Mouse (Mus musculus) heart, embryonic 13.5 days (tissue): Measurements from ENCODE around the gene Mrpl30. TPM values are rescaled to one million over a fixed set of nuclear protein-coding genes. Genes with fewer than 3 reads are reported as not detected.

Experiments used
- ATAC-seq: fragments of 200-750 bp; cut with Nextera tagmentation; 2 replicates; pipeline ENCODE4 v1.8.0; 2017; ENCODE audit warnings: moderate TSS enrichment; ENCODE audit not compliant: insufficient number of reproducible peaks, low FRiP score, low TSS enrichment; ENCODE audit errors: extremely low read depth
- H3K27ac ChIP-seq: fragments of 300-500 bp; sonication (generic); replicated peaks from 2 replicates; pipeline ENCODE4 v1.5.1; 2015; ENCODE audit warnings: moderate library complexity, mild to moderate bottlenecking, inconsistent platforms
- H3K27me3 ChIP-seq: fragments of 300-500 bp; sonication (generic); replicated peaks from 2 replicates; pipeline ENCODE4 v1.6.1; 2015; ENCODE audit warnings: mild to moderate bottlenecking, inconsistent platforms
- H3K36me3 ChIP-seq: fragments of 300-500 bp; sonication (generic); 2 replicates; pipeline ENCODE4 v1.6.1; 2015; ENCODE audit warnings: mild to moderate bottlenecking, inconsistent platforms
- H3K4me1 ChIP-seq: fragments of 300-500 bp; sonication (generic); 2 replicates; pipeline ENCODE4 v1.6.1; 2015; ENCODE audit warnings: inconsistent platforms
- H3K4me2 ChIP-seq: fragments of 300-500 bp; sonication (generic); 2 replicates; pipeline ENCODE4 v1.6.1; 2015; ENCODE audit warnings: inconsistent platforms, mild to moderate bottlenecking, moderate library complexity
- H3K4me3 ChIP-seq: fragments of 300-500 bp; sonication (generic); 2 replicates; pipeline ENCODE4 v1.5.1; 2015; ENCODE audit warnings: moderate library complexity, mild to moderate bottlenecking, inconsistent platforms
- H3K9ac ChIP-seq: fragments of 300-500 bp; sonication (generic); 2 replicates; pipeline ENCODE4 v1.6.1; 2015; ENCODE audit warnings: inconsistent platforms, mild to moderate bottlenecking, moderate library complexity
- H3K9me3 ChIP-seq: fragments of 300-500 bp; sonication (generic); 2 replicates; pipeline ENCODE4 v1.6.1; 2016; ENCODE audit warnings: inconsistent platforms
- WGBS: fragments of 180-500 bp; shearing (Covaris S2); methylation state at CpG from one replicate; pipeline ENCODE4 v1.1.7; 2015; ENCODE audit warnings: mixed read lengths; 5-methylcytosine and 5-hydroxymethylcytosine counted together
- polyA plus RNA-seq: library from polyadenylated mRNA; unstranded; fragments of >200 nt; fragmentation: Nextera tagmentation; extraction: Ambion mirVana; gene quantifications from 2 replicates; pipeline ENCODE4 v1.2.1, GENCODE M21; 2015

Gene Mrpl30
- polyA plus RNA-seq, 1 experiment from 2014 or later, result 267 TPM

- Histone ChIP-seq H3K9ac (peak within 1 kb of the TSS; percentile 72), H3K4me3 (peak within 1 kb of the TSS; percentile 67), H3K27me3 (peaks cover 18% of the 10 kb centered on the region), H3K36me3 (peaks cover 21% of the 10 kb centered on the region), H3K4me1 (peaks cover 13% of the 10 kb centered on the region), H3K27ac (peak within 1 kb of the TSS; percentile 86), H3K4me2 (peak within 1 kb of the TSS; percentile 72), H3K9me3 (peaks cover 6% of the 10 kb centered on the region; the same call in 1 of the 2 replicates)
- WGBS, result 5% methylated on average over 7 of the region's 7 CpGs
- peak; percentile 43; the same call in 1 of the 2 replicates for ATAC-seq
These were observed 18.6 kb upstream of the Mrpl30 start, which contains the start of gene Lipt1 for GRCm38 (mm10) chr1:37871704-37872103. TSS of gene Lipt1 (plus strand) at chr1:37871738.

DNA sequence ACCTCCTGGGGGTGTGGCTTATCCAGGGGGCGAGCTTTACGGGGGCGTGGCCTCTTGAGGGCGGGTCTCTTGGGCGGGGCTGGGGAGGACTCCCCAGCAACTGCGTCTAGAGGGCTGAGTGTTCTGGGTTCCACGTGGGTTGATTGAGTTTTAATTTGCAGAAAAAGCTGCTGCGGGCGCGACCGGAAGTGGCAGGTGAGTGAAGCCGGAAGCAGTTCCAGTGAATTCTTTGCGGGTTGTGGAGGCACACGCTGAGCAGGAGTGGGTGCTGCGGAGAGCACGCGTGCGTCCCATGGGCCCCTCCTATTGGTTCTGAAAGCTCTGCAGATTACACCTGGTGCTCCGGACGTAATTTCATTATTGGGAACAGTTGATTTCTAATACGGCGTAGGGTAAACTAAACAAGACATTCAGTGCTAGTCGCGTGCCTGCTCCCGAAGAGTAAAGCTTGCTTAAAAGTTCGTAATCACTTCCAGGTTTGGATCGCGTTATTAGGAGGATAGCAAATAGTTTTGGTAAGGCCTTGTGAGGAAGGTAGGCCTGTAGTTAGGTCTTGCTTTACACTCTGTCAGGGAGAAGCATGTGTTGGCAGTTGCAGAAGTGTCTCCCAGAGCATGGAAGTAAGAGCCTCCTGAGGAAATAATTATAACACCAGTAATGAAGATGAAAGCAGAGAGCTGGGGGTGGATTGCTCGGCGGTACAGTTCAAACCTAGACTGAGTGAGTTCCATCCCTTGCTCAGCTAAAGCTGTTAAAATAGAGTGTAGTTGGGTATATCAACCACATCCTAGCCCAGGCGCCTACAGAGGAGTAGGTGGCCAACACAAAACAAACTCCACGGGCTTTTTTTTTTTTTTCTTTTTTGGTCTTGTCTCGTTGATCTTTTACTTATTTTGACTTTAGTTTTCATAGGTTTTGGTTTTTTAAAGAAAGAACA is 17.9 kb upstream of the Mrpl30 start:
- H3K4me3 ChIP-seq, result peak overlapping the region; percentile 67
- peaks cover 28% of the 10 kb centered on the region for H3K36me3 ChIP-seq
- H3K27ac ChIP-seq, result peak overlapping the region; percentile 86
- peaks cover 6% of the 10 kb centered on the region; the same call in 1 of the 2 replicates for H3K9me3 ChIP-seq
- H3K4me1 ChIP-seq, result peaks cover 13% of the 10 kb centered on the region
- ATAC-seq, result peak; percentile 86
- 5% methylated on average over 33 of the region's 33 CpGs for WGBS
- H3K4me2 ChIP-seq, result peak overlapping the region; percentile 72
- H3K9ac ChIP-seq, result peak overlapping the region; percentile 72
- H3K27me3 ChIP-seq, result peaks cover 18% of the 10 kb centered on the region

GRCm38 (mm10) chr1:37873157-37873556 is 17.1 kb upstream of the Mrpl30 start:
- Histone ChIP-seq H3K4me3 (peak overlapping the region; percentile 67), H3K9ac (peak overlapping the region; percentile 72), H3K27ac (peak overlapping the region; percentile 86; the same call in 1 of the 2 replicates), H3K9me3 (peaks cover 6% of the 10 kb centered on the region; the same call in 1 of the 2 replicates), H3K4me2 (peak overlapping the region; percentile 72), H3K4me1 (peaks cover 13% of the 10 kb centered on the region), H3K27me3 (peaks cover 18% of the 10 kb centered on the region), H3K36me3 (peaks cover 35% of the 10 kb centered on the region)
- WGBS, result 77% methylated on average over 4 of the region's 4 CpGs
- ATAC-seq, result no peak

- peaks cover 4% of the 10 kb centered on the region for H3K4me1 ChIP-seq
- no peak overlapping the region for H3K4me2 ChIP-seq
- peaks cover 6% of the 10 kb centered on the region; the same call in 1 of the 2 replicates for H3K9me3 ChIP-seq
- WGBS, result 89% methylated on average over 13 of the region's 13 CpGs
- H3K27ac ChIP-seq, result no peak overlapping the region
- no peak for ATAC-seq
- no peak overlapping the region for H3K9ac ChIP-seq
- H3K4me3 ChIP-seq, result no peak overlapping the region
- no peaks in the 10 kb centered on the region for H3K27me3 ChIP-seq
- peaks cover 78% of the 10 kb centered on the region for H3K36me3 ChIP-seq
These were observed 12.4 kb upstream of the Mrpl30 start for GRCm38 (mm10) chr1:37877736-37878460.

- Histone ChIP-seq H3K9me3 (no peaks in the 10 kb centered on the region), H3K4me2 (no peak overlapping the region), H3K4me3 (no peak overlapping the region), H3K27me3 (no peaks in the 10 kb centered on the region), H3K4me1 (no peaks in the 10 kb centered on the region), H3K9ac (no peak overlapping the region), H3K27ac (no peak overlapping the region), H3K36me3 (peaks cover 64% of the 10 kb centered on the region)
- WGBS, result 81% methylated on average over 4 of the region's 4 CpGs
- no peak for ATAC-seq
These were observed 6.9 kb upstream of the Mrpl30 start for GRCm38 (mm10) chr1:37883411-37883810.

GRCm38 (mm10) chr1:37884451-37884850 is 5.8 kb upstream of the Mrpl30 start:
- no peak overlapping the region for H3K9ac ChIP-seq
- H3K9me3 ChIP-seq, result no peaks in the 10 kb centered on the region
- no peak for ATAC-seq
- no peaks in the 10 kb centered on the region for H3K27me3 ChIP-seq
- no peak overlapping the region for H3K27ac ChIP-seq
- peaks cover 54% of the 10 kb centered on the region for H3K36me3 ChIP-seq
- peaks cover 6% of the 10 kb centered on the region for H3K4me1 ChIP-seq
- H3K4me3 ChIP-seq, result no peak overlapping the region
- no peak overlapping the region for H3K4me2 ChIP-seq
- 67% methylated on average over 4 of the region's 4 CpGs for WGBS

GRCm38 (mm10) chr1:37889206-37889605 is 1.1 kb upstream of the Mrpl30 start:
- peak overlapping the region; percentile 69 for H3K4me3 ChIP-seq
- H3K9me3 ChIP-seq, result no peaks in the 10 kb centered on the region
- no peak for ATAC-seq
- no peaks in the 10 kb centered on the region for H3K27me3 ChIP-seq
- H3K9ac ChIP-seq, result peak overlapping the region; percentile 81
- peak overlapping the region; percentile 74 for H3K4me2 ChIP-seq
- peaks cover 20% of the 10 kb centered on the region for H3K36me3 ChIP-seq
- WGBS, result 75% methylated on average over 7 of the region's 7 CpGs
- no peak overlapping the region for H3K27ac ChIP-seq
- peaks cover 21% of the 10 kb centered on the region for H3K4me1 ChIP-seq

- Histone ChIP-seq H3K4me1 (peaks cover 21% of the 10 kb centered on the region), H3K9me3 (no peaks in the 10 kb centered on the region), H3K9ac (peak overlapping the region; percentile 81), H3K4me3 (peak overlapping the region; percentile 69), H3K36me3 (peaks cover 32% of the 10 kb centered on the region), H3K27me3 (no peaks in the 10 kb centered on the region), H3K4me2 (peak overlapping the region; percentile 74), H3K27ac (no peak overlapping the region)
- no peak for ATAC-seq
- WGBS, result 58% methylated on average over 3 of the region's 3 CpGs
These were observed 1.1 kb downstream of the Mrpl30 start for GRCm38 (mm10) chr1:37891400-37891799.

- Histone ChIP-seq H3K4me2 (no peak overlapping the region), H3K27ac (no peak overlapping the region), H3K36me3 (peaks cover 63% of the 10 kb centered on the region), H3K27me3 (no peaks in the 10 kb centered on the region), H3K9me3 (no peaks in the 10 kb centered on the region), H3K4me1 (peaks cover 15% of the 10 kb centered on the region), H3K4me3 (no peak overlapping the region), H3K9ac (no peak overlapping the region)
- ATAC-seq, result no peak
These were observed 4.3 kb downstream of the Mrpl30 start for GRCm38 (mm10) chr1:37894606-37895005.

- Histone ChIP-seq H3K4me3 (no peak overlapping the region), H3K36me3 (peaks cover 55% of the 10 kb centered on the region), H3K9me3 (no peaks in the 10 kb centered on the region), H3K4me2 (no peak overlapping the region), H3K9ac (peak overlapping the region; percentile 10; the same call in 1 of the 2 replicates), H3K27me3 (no peaks in the 10 kb centered on the region), H3K4me1 (peaks cover 7% of the 10 kb centered on the region), H3K27ac (peak overlapping the region; percentile 55)
- ATAC-seq, result no peak
- 75% methylated on average over 4 of the region's 4 CpGs for WGBS
These were observed 9.5 kb downstream of the Mrpl30 start for GRCm38 (mm10) chr1:37899816-37900215.

GRCm38 (mm10) chr1:37900288-37900687 is 10.0 kb downstream of the Mrpl30 start:
- Histone ChIP-seq H3K27me3 (no peaks in the 10 kb centered on the region), H3K36me3 (peaks cover 51% of the 10 kb centered on the region), H3K4me1 (peaks cover 7% of the 10 kb centered on the region), H3K4me2 (no peak overlapping the region), H3K9me3 (no peaks in the 10 kb centered on the region), H3K9ac (no peak overlapping the region; the same call in 1 of the 2 replicates), H3K4me3 (no peak overlapping the region), H3K27ac (peak overlapping the region; percentile 55)
- no peak for ATAC-seq
- 44% methylated on average over 6 of the region's 6 CpGs for WGBS
